Mouse (Mus musculus): ENCODE data around the gene Gm2163.
"Not testable (repeated sequence)": the region's sequence is repeated elsewhere in the genome, so short reads cannot be mapped to it uniquely, and the experiment has no call there.

Gm2163 gene

GRCm38 (mm10) chr4:42466452-42466851, at the start of gene Gm2163:
Gm2163 (plus strand) TSS chr4:42466752.
- not testable (repeated sequence) for TF ChIP-seq GATA4 (IDR thresholded peaks at IDR 0.05; ENCODE audit: insufficient replicate concordance, low read length)

DNA sequence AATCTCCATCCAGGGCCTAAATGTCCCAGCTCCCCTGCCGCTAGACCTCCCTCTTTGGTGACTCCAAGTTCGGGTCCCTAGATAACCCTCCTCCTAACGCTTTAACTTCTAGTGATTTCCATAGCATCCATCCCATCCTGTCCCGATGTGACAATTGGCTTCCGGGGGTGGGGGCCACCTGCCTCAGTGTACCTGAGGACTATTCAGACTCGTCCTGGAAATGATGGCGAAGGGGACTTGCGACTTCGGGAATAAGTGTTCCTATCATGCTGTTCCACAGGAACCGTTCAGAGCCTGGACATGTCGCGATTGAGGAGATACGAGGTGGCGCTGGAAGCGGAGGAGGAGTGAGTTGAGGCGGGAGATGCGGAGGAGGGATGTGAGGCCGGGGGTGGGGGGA, 27.5 kb upstream of the Gm2163 start, which contains the start of gene Gm21586:
Gene Gm21586, plus strand, starts transcription at position 301 of the 400 bp plus-strand sequence.
- not testable (repeated sequence) for TF ChIP-seq GATA4 (IDR thresholded peaks at IDR 0.05; ENCODE audit: insufficient replicate concordance, low read length)

GRCm38 (mm10) chr4:42528075-42528474, 61.5 kb downstream of the Gm2163 start, which contains the start of gene Fam205a2:
Fam205a2 (minus strand) TSS chr4:42528175.
- not testable (repeated sequence) for TF ChIP-seq GATA4 (IDR thresholded peaks at IDR 0.05; ENCODE audit: insufficient replicate concordance, low read length)

- TF ChIP-seq GATA4 (IDR thresholded peaks at IDR 0.05; ENCODE audit: insufficient replicate concordance, low read length): not testable (repeated sequence)
These were observed 145.3 kb downstream of the Gm2163 start, which contains the start of gene Gm10591 for GRCm38 (mm10) chr4:42611895-42612294. Gm10591 (plus strand) TSS chr4:42612195.

- TF ChIP-seq GATA4 (IDR thresholded peaks at IDR 0.05; ENCODE audit: insufficient replicate concordance, low read length): not testable (repeated sequence)
These were observed 162.9 kb downstream of the Gm2163 start, which contains the start of gene Gm2564 for GRCm38 (mm10) chr4:42629419-42629818. Gm2564 (plus strand) TSS chr4:42629719.

All from liver, adult (tissue).